Mouse (Mus musculus): Measurements from ENCODE around the gene Tspan13. TPM values are rescaled to one million over a fixed set of nuclear protein-coding genes. Genes with fewer than 3 reads are reported as not detected.

Gene Tspan13
- polyA plus RNA-seq, 1 experiment from 2014 or later: 348 TPM

DNA sequence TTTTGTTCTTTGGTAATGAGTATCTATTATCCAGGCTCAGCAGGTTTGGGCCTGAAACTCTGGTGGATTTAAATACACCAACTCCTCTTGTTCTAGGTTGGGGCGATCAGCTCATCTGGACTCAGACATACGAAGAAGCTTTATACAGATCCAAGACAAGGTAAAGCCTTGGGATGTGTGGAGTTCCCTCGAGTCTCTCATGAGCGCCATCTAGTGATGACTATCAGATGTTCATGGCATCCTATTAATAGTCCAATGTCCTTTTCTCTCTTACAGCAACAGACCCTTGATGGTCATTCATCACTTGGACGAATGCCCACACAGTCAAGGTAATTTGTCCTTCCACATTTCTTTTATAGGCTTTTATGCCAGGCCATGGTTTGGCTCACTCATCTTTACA, 46.5 kb downstream of the Tspan13 start:
- Histone ChIP-seq H3K36me3 (ENCODE audit: control insufficient read depth, insufficient read depth, low read length) (no peaks in the 10 kb centered on the region), H3K9ac (replicated peaks; ENCODE audit: low read length) (no peak overlapping the region), H3K9me3 (ENCODE audit: control insufficient read depth, low read length) (no peaks in the 10 kb centered on the region), H3K27me3 (ENCODE audit: control insufficient read depth, insufficient read depth, low read length) (no peaks in the 10 kb centered on the region), H3K4me1 (ENCODE audit: control insufficient read depth, insufficient read depth, low read length) (peaks cover 5% of the 10 kb centered on the region; the same call in 1 of the 2 replicates), H3K27ac (replicated peaks; ENCODE audit: low read depth, low read length) (no peak overlapping the region), H3K4me2 (ENCODE audit: low read length) (no peak overlapping the region), H3K4me3 (replicated peaks; ENCODE audit: low read depth, low read length) (no peak overlapping the region)
- no peak for ATAC-seq (ENCODE audit: low FRiP score, low TSS enrichment)
- peak; percentile 67 for DNase-seq
- 36% methylated on average over 5 of the region's 5 CpGs for WGBS

DNA sequence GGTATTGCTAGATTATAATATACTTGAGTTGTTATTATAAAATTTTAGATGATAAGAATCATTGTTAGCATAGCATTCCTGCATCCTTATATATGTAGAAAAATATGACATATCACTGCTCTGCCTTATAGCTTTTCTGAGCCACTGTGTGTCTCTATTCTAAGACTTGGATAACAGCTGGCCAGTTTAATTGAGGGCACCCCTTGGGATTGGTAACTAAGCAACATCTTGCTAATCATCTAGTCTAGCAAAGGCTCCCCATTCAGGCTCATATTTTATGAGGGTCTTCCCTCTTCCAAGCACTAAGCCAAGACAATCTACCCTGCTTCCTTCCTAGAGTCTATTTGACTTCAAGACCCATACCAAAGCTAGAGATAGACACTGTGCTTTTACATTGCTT, 48.2 kb downstream of the Tspan13 start:
- H3K36me3 ChIP-seq (ENCODE audit: control insufficient read depth, insufficient read depth, low read length): no peaks in the 10 kb centered on the region
- no peak overlapping the region for H3K4me3 ChIP-seq (replicated peaks; ENCODE audit: low read depth, low read length)
- no peak overlapping the region; the same call in 1 of the 2 replicates for H3K27ac ChIP-seq (replicated peaks; ENCODE audit: low read depth, low read length)
- no peaks in the 10 kb centered on the region for H3K9me3 ChIP-seq (ENCODE audit: control insufficient read depth, low read length)
- peaks cover 5% of the 10 kb centered on the region; the same call in 1 of the 2 replicates for H3K4me1 ChIP-seq (ENCODE audit: control insufficient read depth, insufficient read depth, low read length)
- no peaks in the 10 kb centered on the region for H3K27me3 ChIP-seq (ENCODE audit: control insufficient read depth, insufficient read depth, low read length)
- no peak overlapping the region for H3K9ac ChIP-seq (replicated peaks; ENCODE audit: low read length)
- no peak overlapping the region for H3K4me2 ChIP-seq (ENCODE audit: low read length)
- ATAC-seq (ENCODE audit: low FRiP score, low TSS enrichment) (peak; percentile 67; the same call in 1 of the 2 replicates), DNase-seq (peak; percentile 75)

DNA sequence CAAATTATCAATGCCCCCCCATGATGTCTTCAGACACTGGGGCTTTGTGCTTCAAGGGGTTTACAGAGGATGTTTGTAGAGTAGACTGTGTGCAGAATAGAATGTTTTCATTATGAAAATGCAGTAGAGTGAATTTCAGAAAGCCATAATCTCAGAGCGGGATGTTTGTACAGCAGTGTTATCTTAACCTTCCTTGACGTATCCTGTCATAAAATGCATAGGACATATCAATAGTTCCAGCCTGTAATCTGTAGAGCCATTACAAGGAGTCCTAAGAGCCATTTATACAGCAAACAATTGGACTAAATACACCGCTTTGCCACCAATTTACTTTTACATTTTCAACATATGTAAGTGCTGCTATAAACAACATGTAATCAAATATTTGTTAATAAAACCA, 48.7 kb downstream of the Tspan13 start:
- H3K4me1 ChIP-seq (ENCODE audit: control insufficient read depth, insufficient read depth, low read length): peaks cover 5% of the 10 kb centered on the region; the same call in 1 of the 2 replicates
- no peaks in the 10 kb centered on the region for H3K27me3 ChIP-seq (ENCODE audit: control insufficient read depth, insufficient read depth, low read length)
- H3K4me3 ChIP-seq (replicated peaks; ENCODE audit: low read depth, low read length): no peak overlapping the region
- DNase-seq (no peak), ATAC-seq (ENCODE audit: low FRiP score, low TSS enrichment) (no peak)
- H3K9ac ChIP-seq (replicated peaks; ENCODE audit: low read length): no peak overlapping the region
- WGBS: 77% methylated on average over 3 of the region's 3 CpGs
- H3K4me2 ChIP-seq (ENCODE audit: low read length): no peak overlapping the region
- no peaks in the 10 kb centered on the region for H3K36me3 ChIP-seq (ENCODE audit: control insufficient read depth, insufficient read depth, low read length)
- no peak overlapping the region for H3K27ac ChIP-seq (replicated peaks; ENCODE audit: low read depth, low read length)
- no peaks in the 10 kb centered on the region for H3K9me3 ChIP-seq (ENCODE audit: control insufficient read depth, low read length)

DNA sequence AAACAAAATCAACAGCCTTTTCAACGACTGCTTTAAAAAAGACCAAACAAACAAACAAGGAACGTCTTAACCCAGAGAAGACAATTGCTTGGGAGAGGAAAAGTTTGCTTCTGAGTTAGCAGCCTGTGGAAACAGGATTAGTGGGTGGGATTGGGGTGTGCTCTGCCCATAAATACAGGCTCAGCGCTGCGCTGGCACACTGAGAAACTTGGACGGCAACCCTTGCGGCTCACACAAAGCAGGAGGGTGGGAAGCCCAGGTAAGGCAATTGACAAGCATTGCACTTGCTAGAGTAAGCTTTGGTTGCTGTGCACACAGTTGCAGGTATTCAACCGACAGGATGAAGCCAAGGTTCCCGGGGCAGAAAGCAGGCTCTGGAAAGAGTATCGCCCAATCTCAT, 49.6 kb downstream of the Tspan13 start, which contains the start of gene Agr2:
Gene Agr2 (plus strand): TSS at position 197 of the 400 bp plus-strand sequence.
- no peak for ATAC-seq (ENCODE audit: low FRiP score, low TSS enrichment)

DNA sequence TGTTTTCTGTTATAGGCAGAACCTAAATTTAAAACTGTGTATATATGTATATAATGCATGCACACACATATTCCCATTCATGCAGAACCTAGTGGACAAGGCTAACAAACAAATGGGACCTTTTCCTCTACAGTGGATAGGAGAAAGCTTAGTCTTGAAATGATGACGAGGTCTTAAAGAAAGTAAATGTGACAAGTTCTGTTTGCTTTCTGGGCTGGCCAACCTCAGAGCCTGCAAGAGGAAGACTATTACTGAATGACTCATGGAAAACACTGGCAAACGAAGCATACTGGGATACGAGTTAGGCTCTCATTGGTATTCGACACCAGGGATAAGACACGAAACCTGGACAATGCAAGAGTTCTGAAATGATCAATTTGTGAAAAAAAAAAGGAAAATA, 57.6 kb downstream of the Tspan13 start:
- Histone ChIP-seq H3K4me1 (ENCODE audit: control insufficient read depth, insufficient read depth, low read length) (0 out of 2 replicates have a peak, but pooled peaks cover 10% of the 10 kb centered on the region), H3K27ac (replicated peaks; ENCODE audit: low read depth, low read length) (no peak overlapping the region), H3K4me2 (ENCODE audit: low read length) (no peak overlapping the region), H3K4me3 (replicated peaks; ENCODE audit: low read depth, low read length) (no peak overlapping the region), H3K27me3 (ENCODE audit: control insufficient read depth, insufficient read depth, low read length) (no peaks in the 10 kb centered on the region), H3K9me3 (ENCODE audit: control insufficient read depth, low read length) (no peaks in the 10 kb centered on the region), H3K9ac (replicated peaks; ENCODE audit: low read length) (no peak overlapping the region), H3K36me3 (ENCODE audit: control insufficient read depth, insufficient read depth, low read length) (no peaks in the 10 kb centered on the region)
- DNase-seq (no peak), ATAC-seq (ENCODE audit: low FRiP score, low TSS enrichment) (no peak)
- WGBS: 94% methylated on average over 5 of the region's 5 CpGs

More for the DNA sequence above, 49.6 kb downstream of the Tspan13 start, which contains the start of gene Agr2:
- no peak within 1 kb of the TSS for H3K9ac ChIP-seq (replicated peaks; ENCODE audit: low read length)
- H3K4me3 ChIP-seq (replicated peaks; ENCODE audit: low read depth, low read length): no peak within 1 kb of the TSS
- H3K4me1 ChIP-seq (ENCODE audit: control insufficient read depth, insufficient read depth, low read length): peaks cover 5% of the 10 kb centered on the region; the same call in 1 of the 2 replicates
- no peaks in the 10 kb centered on the region for H3K36me3 ChIP-seq (ENCODE audit: control insufficient read depth, insufficient read depth, low read length)
- no peak for DNase-seq
- no peaks in the 10 kb centered on the region for H3K27me3 ChIP-seq (ENCODE audit: control insufficient read depth, insufficient read depth, low read length)
- H3K9me3 ChIP-seq (ENCODE audit: control insufficient read depth, low read length): no peaks in the 10 kb centered on the region
- H3K27ac ChIP-seq (replicated peaks; ENCODE audit: low read depth, low read length): no peak within 1 kb of the TSS
- H3K4me2 ChIP-seq (ENCODE audit: low read length): no peak within 1 kb of the TSS
- 39% methylated on average over 9 of the region's 9 CpGs for WGBS

DNA sequence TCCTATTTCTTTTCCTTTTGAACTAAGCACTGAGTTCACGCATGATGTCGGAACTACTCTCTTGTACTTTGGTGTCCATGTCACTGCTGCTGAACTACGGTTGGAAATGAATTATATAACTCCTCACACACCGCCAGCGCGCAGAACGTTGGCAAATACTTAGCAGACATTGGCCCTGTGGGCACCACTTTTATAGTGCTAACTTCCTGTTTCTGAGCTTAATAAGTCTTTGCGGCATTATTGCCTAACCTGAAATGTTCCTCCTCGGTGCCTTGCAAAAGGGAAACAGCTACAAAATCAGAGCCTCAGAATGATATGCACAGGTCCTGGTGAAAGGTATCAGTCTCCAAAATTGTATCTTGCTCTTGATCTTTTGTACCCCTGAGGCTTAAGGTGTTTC, 58.8 kb downstream of the Tspan13 start:
- no peak for ATAC-seq (ENCODE audit: low FRiP score, low TSS enrichment)
- H3K27me3 ChIP-seq (ENCODE audit: control insufficient read depth, insufficient read depth, low read length): no peaks in the 10 kb centered on the region
- WGBS: 95% methylated on average over 9 of the region's 9 CpGs

DNA sequence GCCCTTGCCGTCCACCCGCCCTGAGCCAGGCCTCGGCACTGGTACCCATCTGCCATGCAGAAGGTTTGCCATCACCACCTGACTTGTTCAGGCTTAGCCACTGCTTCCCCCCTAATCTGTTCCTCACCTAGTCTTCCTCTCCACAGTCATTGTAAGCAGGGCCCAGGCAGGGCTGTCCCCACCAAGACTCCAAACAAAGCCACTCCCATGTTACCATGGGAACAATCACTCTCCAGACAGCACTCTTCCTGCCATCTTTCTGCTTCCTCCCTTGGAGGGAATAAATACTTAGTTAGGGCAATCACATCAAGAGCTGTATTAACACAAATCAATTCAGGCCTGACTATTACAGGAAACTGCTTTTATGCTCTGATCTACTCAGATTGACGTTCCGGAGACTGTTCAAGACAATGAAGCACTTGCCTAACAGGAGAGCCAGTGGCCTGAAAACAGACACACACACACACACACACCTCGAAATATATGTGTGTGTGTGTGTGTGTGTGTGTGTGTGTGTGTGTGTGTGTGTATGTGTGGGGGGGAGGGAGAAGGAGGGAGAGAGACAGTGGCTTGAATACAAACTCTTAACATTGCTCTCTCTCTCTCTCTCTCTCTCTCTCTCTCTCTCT, 60.5 kb downstream of the Tspan13 start:
- Histone ChIP-seq H3K27me3 (ENCODE audit: control insufficient read depth, insufficient read depth, low read length) (no peaks in the 10 kb centered on the region), H3K4me3 (replicated peaks; ENCODE audit: low read depth, low read length) (no peak overlapping the region), H3K9me3 (ENCODE audit: control insufficient read depth, low read length) (no peaks in the 10 kb centered on the region), H3K27ac (replicated peaks; ENCODE audit: low read depth, low read length) (peak overlapping the region; percentile 32; the same call in 1 of the 2 replicates), H3K9ac (replicated peaks; ENCODE audit: low read length) (no peak overlapping the region), H3K4me1 (ENCODE audit: control insufficient read depth, insufficient read depth, low read length) (0 out of 2 replicates have a peak, but pooled peaks cover 10% of the 10 kb centered on the region), H3K4me2 (ENCODE audit: low read length) (peak overlapping the region; percentile 12; the same call in 1 of the 2 replicates), H3K36me3 (ENCODE audit: control insufficient read depth, insufficient read depth, low read length) (no peaks in the 10 kb centered on the region)
- DNase-seq (peak; percentile 74), ATAC-seq (ENCODE audit: low FRiP score, low TSS enrichment) (peak; percentile 83)
- 27% methylated on average over 6 of the region's 6 CpGs for WGBS

More for the DNA sequence above, 58.8 kb downstream of the Tspan13 start:
- Histone ChIP-seq H3K27ac (replicated peaks; ENCODE audit: low read depth, low read length) (no peak overlapping the region), H3K36me3 (ENCODE audit: control insufficient read depth, insufficient read depth, low read length) (no peaks in the 10 kb centered on the region), H3K4me3 (replicated peaks; ENCODE audit: low read depth, low read length) (no peak overlapping the region), H3K9ac (replicated peaks; ENCODE audit: low read length) (no peak overlapping the region), H3K4me2 (ENCODE audit: low read length) (no peak overlapping the region), H3K4me1 (ENCODE audit: control insufficient read depth, insufficient read depth, low read length) (0 out of 2 replicates have a peak, but pooled peaks cover 10% of the 10 kb centered on the region), H3K9me3 (ENCODE audit: control insufficient read depth, low read length) (no peaks in the 10 kb centered on the region)
- DNase-seq: no peak

DNA sequence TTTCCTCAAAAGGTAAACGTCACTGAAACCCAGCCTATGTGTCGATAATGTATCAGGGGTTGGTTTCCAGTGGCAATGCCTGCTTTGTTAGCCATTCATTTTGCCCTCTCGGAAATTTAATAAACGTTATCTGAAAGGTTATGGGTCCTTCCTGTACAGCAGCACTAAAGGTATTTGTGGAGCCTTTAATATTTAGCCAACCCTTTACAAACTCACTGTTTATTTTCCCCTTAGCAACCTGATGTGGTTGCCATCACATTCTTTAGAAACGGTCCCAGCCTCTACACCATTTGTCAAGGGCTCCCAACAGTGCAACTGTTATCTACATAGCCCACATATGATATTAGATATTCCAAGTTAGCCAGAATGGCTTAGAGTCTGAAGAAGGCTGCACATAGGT, 62.7 kb downstream of the Tspan13 start:
- WGBS: 90% methylated on average over 5 of the region's 5 CpGs
- H3K4me3 ChIP-seq (replicated peaks; ENCODE audit: low read depth, low read length): no peak overlapping the region

More for the DNA sequence above, 62.7 kb downstream of the Tspan13 start:
- Histone ChIP-seq H3K27me3 (ENCODE audit: control insufficient read depth, insufficient read depth, low read length) (no peaks in the 10 kb centered on the region), H3K4me2 (ENCODE audit: low read length) (no peak overlapping the region), H3K27ac (replicated peaks; ENCODE audit: low read depth, low read length) (no peak overlapping the region), H3K9me3 (ENCODE audit: control insufficient read depth, low read length) (no peaks in the 10 kb centered on the region), H3K9ac (replicated peaks; ENCODE audit: low read length) (no peak overlapping the region), H3K4me1 (ENCODE audit: control insufficient read depth, insufficient read depth, low read length) (0 out of 2 replicates have a peak, but pooled peaks cover 10% of the 10 kb centered on the region), H3K36me3 (ENCODE audit: control insufficient read depth, insufficient read depth, low read length) (no peaks in the 10 kb centered on the region)
- DNase-seq (no peak), ATAC-seq (ENCODE audit: low FRiP score, low TSS enrichment) (no peak)

Data from midbrain, embryonic 14.5 days (tissue).